Mouse (Mus musculus) forebrain, embryonic 16.5 days (tissue): ENCODE data around the gene 8030411F24Rik. TPM values are rescaled to one million over a fixed set of nuclear protein-coding genes. Genes with fewer than 3 reads are reported as not detected.

Experiments used
- ATAC-seq: fragments of 200-750 bp; cut with Nextera tagmentation; 2 replicates; pipeline ENCODE4 v1.8.0; 2017; ENCODE audit warnings: mild to moderate bottlenecking, moderate library complexity
- H3K27ac ChIP-seq: fragments of 300-500 bp; sonication (generic); 2 replicates; pipeline ENCODE4 v1.5.1; 2014; ENCODE audit warnings: low read length, control low read depth
- H3K27me3 ChIP-seq: fragments of 300-500 bp; sonication (generic); replicated peaks from 2 replicates; pipeline ENCODE4 v1.6.1; 2014; ENCODE audit warnings: low read length; ENCODE audit not compliant: control insufficient read depth, insufficient read depth
- H3K36me3 ChIP-seq: fragments of 300-500 bp; sonication (generic); 2 replicates; pipeline ENCODE4 v1.6.1; 2014; ENCODE audit not compliant: control insufficient read depth, insufficient read depth
- H3K4me1 ChIP-seq: fragments of 300-500 bp; sonication (generic); replicated peaks from 2 replicates; pipeline ENCODE4 v1.6.1; 2014; ENCODE audit warnings: low read length; ENCODE audit not compliant: control insufficient read depth, insufficient read depth
- H3K4me2 ChIP-seq: fragments of 300-500 bp; sonication (generic); 2 replicates; pipeline ENCODE4 v1.6.1; 2014; ENCODE audit warnings: mild to moderate bottlenecking, low read length, control low read depth
- H3K4me3 ChIP-seq: fragments of 300-500 bp; sonication (generic); replicated peaks from 2 replicates; pipeline ENCODE4 v1.5.1; 2014; ENCODE audit warnings: mild to moderate bottlenecking, low read length, control low read depth
- H3K9ac ChIP-seq: fragments of 300-500 bp; sonication (generic); replicated peaks from 2 replicates; pipeline ENCODE4 v1.6.1; 2014; ENCODE audit warnings: low read depth, low read length, control low read depth
- H3K9me3 ChIP-seq: fragments of 300-500 bp; sonication (generic); 2 replicates; pipeline ENCODE4 v1.6.1; 2016; ENCODE audit warnings: low read length; ENCODE audit not compliant: control insufficient read depth
- WGBS: fragments of 180-500 bp; shearing (Covaris S2); extraction: QIAGEN DNeasy Blood & Tissue Kit; methylation state at CpG from one replicate; pipeline ENCODE4 v1.1.7; 2014; 5-methylcytosine and 5-hydroxymethylcytosine counted together
- polyA plus RNA-seq: library from polyadenylated mRNA; unstranded; fragments of >200 nt; fragmentation: Nextera tagmentation; extraction: Ambion mirVana; gene quantifications from 2 replicates; pipeline ENCODE4 v1.2.1, GENCODE M21; 2015

8030411F24Rik gene
- polyA plus RNA-seq, result not detected in 2 replicates

- H3K9ac ChIP-seq, result no peak within 1 kb of the TSS
- no peaks in the 10 kb centered on the region for H3K27me3 ChIP-seq
- no peaks in the 10 kb centered on the region for H3K4me1 ChIP-seq
- no peak within 1 kb of the TSS for H3K4me3 ChIP-seq
- H3K4me2 ChIP-seq, result no peak within 1 kb of the TSS
- WGBS, result 11% methylated on average over 1 of the region's 1 CpGs
- H3K36me3 ChIP-seq, result no peaks in the 10 kb centered on the region
- no peak within 1 kb of the TSS for H3K27ac ChIP-seq
- H3K9me3 ChIP-seq, result no peaks in the 10 kb centered on the region
- no peak for ATAC-seq
Observed at GRCm38 (mm10) chr2:148781709-148782108, at the start of gene 8030411F24Rik. TSS of gene 8030411F24Rik (plus strand) at chr2:148782009.

GRCm38 (mm10) chr2:148732327-148733000 lies 49.3 kb upstream of the 8030411F24Rik start, which contains the start of gene Napb:
TSS of gene Napb (minus strand) at chr2:148732467.
- WGBS, result 4% methylated on average over 18 of the region's 18 CpGs
- ATAC-seq, result peak; percentile 100
- H3K9me3 ChIP-seq, result no peaks in the 10 kb centered on the region
- no peaks in the 10 kb centered on the region for H3K36me3 ChIP-seq
- peak within 1 kb of the TSS; percentile 97 for H3K9ac ChIP-seq
- peak within 1 kb of the TSS; percentile 81 for H3K4me2 ChIP-seq
- H3K27me3 ChIP-seq, result no peaks in the 10 kb centered on the region
- peak within 1 kb of the TSS; percentile 66 for H3K27ac ChIP-seq
- H3K4me3 ChIP-seq, result peak within 1 kb of the TSS; percentile 88
- H3K4me1 ChIP-seq, result peaks cover 13% of the 10 kb centered on the region

- WGBS, result 43% methylated on average over 3 of the region's 3 CpGs
- H3K27me3 ChIP-seq, result no peaks in the 10 kb centered on the region
- peaks cover 5% of the 10 kb centered on the region for H3K4me1 ChIP-seq
- H3K4me3 ChIP-seq, result no peak overlapping the region
- H3K36me3 ChIP-seq, result no peaks in the 10 kb centered on the region
- H3K9ac ChIP-seq, result no peak overlapping the region
- peak overlapping the region; percentile 37; the same call in 1 of the 2 replicates for H3K27ac ChIP-seq
- no peaks in the 10 kb centered on the region for H3K9me3 ChIP-seq
- peak; percentile 79 for ATAC-seq
- H3K4me2 ChIP-seq, result no peak overlapping the region
Observed at GRCm38 (mm10) chr2:148743001-148743400, 38.8 kb upstream of the 8030411F24Rik start.

DNA sequence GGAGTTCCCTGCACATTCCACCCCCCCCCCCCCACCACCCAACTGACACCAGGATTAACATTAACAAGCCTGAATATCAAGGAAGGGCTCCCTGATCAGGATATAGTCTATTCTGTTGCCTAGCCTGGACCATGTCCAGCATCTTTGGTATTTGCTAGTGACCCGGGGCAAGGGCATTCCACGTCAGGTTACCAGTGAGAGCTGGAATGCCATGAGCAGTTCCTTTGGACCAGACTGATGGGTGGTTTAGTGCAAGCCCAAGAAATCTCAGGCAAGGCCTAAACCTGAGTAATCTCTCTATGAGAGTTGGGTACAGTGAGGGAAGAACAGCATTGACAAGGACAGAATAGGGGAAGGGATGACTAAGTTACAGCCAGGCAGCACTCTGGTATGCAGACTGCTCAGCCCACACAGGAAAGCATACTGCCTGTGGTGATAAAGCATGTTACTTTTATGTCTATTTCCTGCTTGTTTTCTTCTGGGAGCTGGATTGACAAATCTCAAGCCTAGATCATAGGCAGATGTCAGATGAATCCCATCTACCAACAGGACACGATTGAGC lies 37.9 kb upstream of the 8030411F24Rik start:
- no peak for ATAC-seq

DNA sequence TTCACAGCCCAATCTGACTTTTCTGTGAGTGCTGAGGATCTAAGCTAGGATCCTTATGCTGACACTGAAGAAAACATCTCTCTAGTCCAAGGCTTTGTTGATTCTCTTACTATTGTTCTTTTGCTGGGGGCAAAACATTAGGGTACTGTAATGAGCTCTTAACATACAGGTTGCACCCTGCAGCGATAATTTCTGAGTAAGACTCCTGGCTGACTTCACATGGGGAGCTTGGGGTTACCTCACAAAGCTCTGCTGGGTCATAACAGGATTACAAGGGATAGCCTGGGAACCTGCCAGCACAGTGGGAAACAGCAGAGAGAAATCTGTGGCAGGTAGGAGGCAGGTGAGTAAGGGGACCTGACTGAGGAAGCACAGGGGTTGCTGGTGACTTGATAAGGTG lies 31.8 kb upstream of the 8030411F24Rik start, which contains the start of gene Cstl1:
Cstl1 (plus strand) TSS at position 301 of the 400 bp plus-strand sequence.
- Histone ChIP-seq H3K4me3 (no peak within 1 kb of the TSS), H3K9ac (no peak within 1 kb of the TSS), H3K4me2 (no peak within 1 kb of the TSS), H3K36me3 (no peaks in the 10 kb centered on the region), H3K27me3 (no peaks in the 10 kb centered on the region), H3K4me1 (no peaks in the 10 kb centered on the region), H3K9me3 (no peaks in the 10 kb centered on the region), H3K27ac (no peak within 1 kb of the TSS)
- no peak for ATAC-seq
- WGBS, result 76% methylated on average over 1 of the region's 1 CpGs

More for the DNA sequence above, 37.9 kb upstream of the 8030411F24Rik start:
- WGBS, result 78% methylated on average over 3 of the region's 3 CpGs
- peaks cover 5% of the 10 kb centered on the region for H3K4me1 ChIP-seq
- H3K9me3 ChIP-seq, result no peaks in the 10 kb centered on the region
- H3K9ac ChIP-seq, result no peak overlapping the region
- H3K27ac ChIP-seq, result no peak overlapping the region
- no peak overlapping the region for H3K4me3 ChIP-seq
- no peaks in the 10 kb centered on the region for H3K27me3 ChIP-seq
- no peak overlapping the region for H3K4me2 ChIP-seq
- H3K36me3 ChIP-seq, result no peaks in the 10 kb centered on the region

DNA sequence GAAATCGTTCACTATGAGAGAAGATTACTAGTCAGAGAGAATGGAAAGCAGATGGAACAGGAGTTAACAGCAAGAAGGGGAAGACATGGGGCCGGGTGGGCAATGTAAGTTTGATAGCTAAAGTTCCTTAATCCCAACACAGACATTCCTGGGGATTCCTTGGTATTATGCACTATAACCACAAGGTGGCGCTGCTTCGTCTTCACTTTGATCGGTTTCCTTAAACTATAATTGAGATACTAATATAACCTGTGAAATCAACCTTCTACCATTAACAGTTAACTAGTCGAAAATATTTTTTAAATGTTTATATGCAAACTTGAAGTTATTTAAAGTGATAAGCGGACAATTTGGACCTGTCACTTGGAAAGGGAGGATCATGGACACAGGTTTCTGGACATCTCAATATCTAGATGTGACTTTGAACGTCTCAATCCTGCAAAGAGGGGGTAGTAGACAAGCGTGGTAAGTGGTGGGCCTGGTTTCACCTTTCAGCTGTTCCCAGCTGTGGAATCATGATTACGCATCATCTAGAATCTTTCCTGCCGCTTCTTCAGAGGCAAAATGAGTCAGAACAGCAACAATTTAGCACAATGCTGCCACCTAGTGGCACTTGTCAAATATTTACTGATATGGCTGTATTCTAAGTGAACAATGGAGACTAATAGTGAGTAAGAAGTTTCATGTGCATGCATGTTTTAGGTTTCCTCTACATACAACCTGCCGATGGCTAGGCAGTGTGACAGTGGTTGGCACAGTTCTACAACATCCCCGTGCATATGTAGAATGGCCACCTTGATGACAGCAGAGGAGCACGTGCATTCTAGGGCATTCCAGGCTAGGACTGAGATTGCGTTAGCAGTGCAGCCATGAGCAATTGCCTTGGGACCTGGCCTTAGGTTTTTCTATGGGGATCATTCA lies 29.7 kb upstream of the 8030411F24Rik start:
- H3K9ac ChIP-seq, result 0 out of 2 replicates have a peak overlapping the region, but pooled peaks have one; percentile 7
- H3K36me3 ChIP-seq, result no peaks in the 10 kb centered on the region
- no peaks in the 10 kb centered on the region for H3K4me1 ChIP-seq
- H3K9me3 ChIP-seq, result no peaks in the 10 kb centered on the region
- H3K27me3 ChIP-seq, result no peaks in the 10 kb centered on the region
- peak; percentile 93 for ATAC-seq
- peak overlapping the region; percentile 57 for H3K4me2 ChIP-seq
- H3K27ac ChIP-seq, result no peak overlapping the region
- 17% methylated on average over 15 of the region's 15 CpGs for WGBS
- peak overlapping the region; percentile 35 for H3K4me3 ChIP-seq

DNA sequence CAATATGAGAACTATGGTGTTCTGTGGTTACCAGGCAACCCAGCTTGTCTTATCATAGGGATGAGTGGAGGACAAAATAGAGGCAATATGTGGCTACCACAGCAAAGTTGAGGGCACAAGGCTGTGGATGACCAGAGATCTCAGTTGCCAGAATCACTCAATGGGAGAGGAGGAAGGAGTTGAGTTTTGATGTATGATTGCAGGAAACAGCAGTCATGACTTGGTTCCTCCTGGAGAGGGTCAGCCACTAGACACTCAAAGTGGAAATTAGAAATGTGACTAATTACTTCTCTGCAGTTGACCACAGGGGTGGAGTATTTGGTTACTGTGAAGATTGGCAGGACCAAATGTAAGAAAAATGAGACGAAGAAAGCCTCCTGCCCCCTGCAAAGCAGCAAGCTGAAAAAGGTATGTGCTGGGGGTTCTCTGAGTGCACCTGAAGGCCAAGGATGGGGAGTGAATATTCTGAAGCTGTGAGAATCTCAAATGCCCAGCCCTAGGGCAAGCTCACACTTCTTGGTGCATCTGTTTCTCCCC lies 27.4 kb upstream of the 8030411F24Rik start:
- no peak overlapping the region for H3K4me2 ChIP-seq
- no peak overlapping the region for H3K4me3 ChIP-seq
- no peaks in the 10 kb centered on the region for H3K36me3 ChIP-seq
- no peaks in the 10 kb centered on the region for H3K27me3 ChIP-seq
- no peak for ATAC-seq
- H3K4me1 ChIP-seq, result no peaks in the 10 kb centered on the region
- WGBS, result 69% methylated on average over 1 of the region's 1 CpGs
- H3K9ac ChIP-seq, result no peak overlapping the region
- no peak overlapping the region for H3K27ac ChIP-seq
- H3K9me3 ChIP-seq, result no peaks in the 10 kb centered on the region

- WGBS, result 95% methylated on average over 1 of the region's 1 CpGs
- ATAC-seq, result no peak
- Histone ChIP-seq H3K9ac (no peak overlapping the region), H3K4me3 (no peak overlapping the region), H3K27ac (no peak overlapping the region), H3K27me3 (no peaks in the 10 kb centered on the region), H3K4me1 (no peaks in the 10 kb centered on the region), H3K36me3 (no peaks in the 10 kb centered on the region), H3K9me3 (no peaks in the 10 kb centered on the region), H3K4me2 (no peak overlapping the region)
Observed at GRCm38 (mm10) chr2:148763648-148764388, 18.0 kb upstream of the 8030411F24Rik start.
